In genomic region chr3:90709591-90710460, GRCm38 (mm10) we compare ENCODE assay signal across 8 mouse cellular contexts. TPM values are rescaled to one million over a fixed set of nuclear protein-coding genes. Genes with fewer than 3 reads are reported as not detected.
DNase-seq lines count a peak whose midpoint lies in the region; ATAC-seq and TF ChIP-seq lines count a peak whose summit lies in the region.

No protein-coding gene starts in this region.

- WGBS in cerebellum, adult 2 months = 51% methylated on average over 12 of the region's 12 CpGs
- 49% methylated on average over 12 of the region's 12 CpGs for WGBS in hindbrain, embryonic 12.5 days

- H3K9ac ChIP-seq in hindbrain, embryonic 12.5 days = no peak overlapping the region

- no peak for TF ChIP-seq POLR2A in cerebellum, adult 2 months (IDR thresholded peaks at IDR 0.05; ENCODE audit: borderline replicate concordance, insufficient read depth, low read length)

- peak; percentile 88 for TF ChIP-seq CTCF in cerebellum, adult 2 months (IDR thresholded peaks at IDR 0.05; ENCODE audit: borderline replicate concordance, insufficient read depth, low read depth, low read length)

- no peak overlapping the region for H3K4me2 ChIP-seq in hindbrain, embryonic 12.5 days (replicated peaks)

- H3K27ac ChIP-seq in cerebellum, adult 2 months (ENCODE audit: insufficient read depth, low read length) = no peak overlapping the region
- no peak overlapping the region for H3K27ac ChIP-seq in hindbrain, embryonic 12.5 days

- peak; percentile 97 for ATAC-seq in frontal cortex, adult (ENCODE audit: low TSS enrichment)
- ATAC-seq in hindbrain, embryonic 12.5 days (ENCODE audit: low FRiP score) = peak; percentile 35; the same call in 1 of the 2 replicates

- peak; percentile 75 for DNase-seq in Muller cell, postnatal 12 days (ENCODE audit: inconsistent ontology term)
- peak; percentile 44 to 59 for DNase-seq in cerebellum, adult 2 months
- DNase-seq in layer of hippocampus, adult 9-11 months = peak; percentile 85
- peak; percentile 90 for DNase-seq in lung, postnatal 10 days
- DNase-seq in retina, postnatal 7 days (ENCODE audit: low read depth, low spot score) = peak; percentile 88
- peak; percentile 72 to 85 for DNase-seq in urinary bladder, adult 18-20 months (ENCODE audit: low spot score in 2 of 2)

- H3K27me3 ChIP-seq in cerebellum, adult 2 months (ENCODE audit: control insufficient read depth, insufficient read depth, low read length) = no peaks in the 10 kb centered on the region; the same call in 1 of the 2 replicates
- H3K27me3 ChIP-seq in hindbrain, embryonic 12.5 days = no peaks in the 10 kb centered on the region

- no peaks in the 10 kb centered on the region for H3K4me1 ChIP-seq in cerebellum, adult 2 months (ENCODE audit: control insufficient read depth, insufficient read depth, low read length)
- H3K4me1 ChIP-seq in hindbrain, embryonic 12.5 days = no peaks in the 10 kb centered on the region

- H3K36me3 ChIP-seq in hindbrain, embryonic 12.5 days = no peaks in the 10 kb centered on the region

- H3K4me3 ChIP-seq in cerebellum, adult 2 months (replicated peaks; ENCODE audit: insufficient read depth, low read depth, low read length) = no peak overlapping the region
- H3K4me3 ChIP-seq in hindbrain, embryonic 12.5 days = no peak overlapping the region

- H3K9me3 ChIP-seq in hindbrain, embryonic 12.5 days (replicated peaks) = no peaks in the 10 kb centered on the region

RNA-seq across cellular contexts. Expression of gene S100a9, which starts 14.3 kb away (rescaled TPM):
- polyA plus RNA-seq in cerebellum, adult 2 months (2012; rRNA removed) = 5.3 and 18.0 TPM in 2 replicates
- 7.9 and 10.2 TPM in 2 replicates for polyA plus RNA-seq in hindbrain, embryonic 12.5 days (2016; fragmentation: Nextera tagmentation; extraction: Ambion mirVana)

RNA-seq across cellular contexts. Expression of gene Pglyrp4, which starts 16.9 kb away (rescaled TPM):
- not detected in 2 replicates for polyA plus RNA-seq in cerebellum, adult 2 months (2012; rRNA removed)
- polyA plus RNA-seq in hindbrain, embryonic 12.5 days (2016; fragmentation: Nextera tagmentation; extraction: Ambion mirVana) = not detected in 2 replicates

RNA-seq across cellular contexts. Expression of gene S100a8, which starts 41.0 kb away (rescaled TPM):
- polyA plus RNA-seq in cerebellum, adult 2 months (2012; rRNA removed) = 4.4 and 8.4 TPM in 2 replicates
- polyA plus RNA-seq in hindbrain, embryonic 12.5 days (2016; fragmentation: Nextera tagmentation; extraction: Ambion mirVana) = 8.2 and 19.4 TPM in 2 replicates

RNA-seq across cellular contexts. Expression of gene S100a7a, which starts 56.0 kb away (rescaled TPM):
- 0.31 and 0.38 TPM in 2 replicates for polyA plus RNA-seq in cerebellum, adult 2 months (2012; rRNA removed)
- not detected in 2 replicates for polyA plus RNA-seq in hindbrain, embryonic 12.5 days (2016; fragmentation: Nextera tagmentation; extraction: Ambion mirVana)
